Comparison of ENCODE assay signal across 12 mouse cellular contexts in genomic region chr3:49266048-49266447, GRCm38 (mm10).
DNase-seq lines count a peak whose midpoint lies in the region; ATAC-seq lines count a peak whose summit lies in the region.
"Had no signal": no experiment of that assay in that cellular context is flagged by ENCODE, and none has a peak within 500 bp of the region (broad histone marks: within the 10 kb centered on the region; RNA-seq: fewer than 3 reads in every experiment).

No protein-coding gene starts in this region.

- no peaks in the 10 kb centered on the region for H3K9me3 ChIP-seq in neural tube, embryonic 15.5 days (replicated peaks)
- H3K9me3 ChIP-seq: embryonic facial prominence, embryonic 15.5 days; limb, embryonic 10.5 days had no signal

- no peak overlapping the region for H3K4me2 ChIP-seq in neural tube, embryonic 15.5 days
- H3K4me2 ChIP-seq: embryonic facial prominence, embryonic 15.5 days had no signal

- ATAC-seq in neural tube, embryonic 15.5 days (ENCODE audit: low FRiP score): no peak

- peak; percentile 6 for DNase-seq in gastrocnemius, adult 18-20 months (ENCODE audit: low spot score)
- DNase-seq in gastrocnemius, postnatal 25 days: no peak
- peak; percentile 4 for DNase-seq in layer of hippocampus, adult 11-12 months (ENCODE audit: low spot score)
- DNase-seq in layer of hippocampus, adult 9-11 months: no peak
- DNase-seq in A20 (ENCODE audit: low read depth, low spot score) (peak; percentile 10), adipocyte (ENCODE audit: low spot score) (peak; percentile 61)
- DNase-seq in right cerebral cortex, postnatal 36 days (ENCODE audit: low spot score in 2 of 2): no peak
- DNase-seq: gastrocnemius, postnatal 36 days; lung, postnatal 36 days had no signal

- no peaks in the 10 kb centered on the region for H3K36me3 ChIP-seq in neural tube, embryonic 15.5 days
- H3K36me3 ChIP-seq: embryonic facial prominence, embryonic 15.5 days; limb, embryonic 10.5 days had no signal

- no peaks in the 10 kb centered on the region for H3K27me3 ChIP-seq in neural tube, embryonic 15.5 days (replicated peaks)
- H3K27me3 ChIP-seq: embryonic facial prominence, embryonic 15.5 days had no signal

- H3K27ac ChIP-seq in neural tube, embryonic 15.5 days (replicated peaks): no peak overlapping the region
- H3K27ac ChIP-seq: embryonic facial prominence, embryonic 15.5 days; limb, embryonic 10.5 days had no signal

- 74% methylated on average over 2 of the region's 2 CpGs for WGBS in neural tube, embryonic 15.5 days

- H3K4me1 ChIP-seq in neural tube, embryonic 15.5 days: no peaks in the 10 kb centered on the region
- H3K4me1 ChIP-seq: embryonic facial prominence, embryonic 15.5 days; limb, embryonic 10.5 days had no signal

- H3K4me3 ChIP-seq in neural tube, embryonic 15.5 days (replicated peaks): no peak overlapping the region
- H3K4me3 ChIP-seq: embryonic facial prominence, embryonic 15.5 days; limb, embryonic 10.5 days had no signal

- H3K9ac ChIP-seq in neural tube, embryonic 15.5 days (replicated peaks): no peak overlapping the region
- H3K9ac ChIP-seq: embryonic facial prominence, embryonic 15.5 days had no signal

Comparison
In these comparisons a context has a peak if more than half of its experiments do, and no peak if none do; other contexts are left out.
1. DNase-seq: peak in gastrocnemius, adult 18-20 months (single experiment), layer of hippocampus, adult 11-12 months (single experiment), A20 (single experiment) and adipocyte (single experiment); none in gastrocnemius, postnatal 25 days (single experiment), layer of hippocampus, adult 9-11 months (single experiment) and right cerebral cortex, postnatal 36 days (0 of 2).